Mouse (Mus musculus) MEL (cell line): ENCODE measurements at regions not wholly inside any gene's neighbourhood (a gene's known extent, or its start where the extent isn't known, plus 50 kb on each side); places are given as distances from the start of the nearest gene placed in this dataset.

ENCODE experiments used
- DNase-seq: peaks from one replicate; pipeline ENCODE4 v3.0.0; 2011; ENCODE audit warnings: low read depth, low spot score
- H3K27ac ChIP-seq: 2 replicates; pipeline ENCODE4 v1.5.1; 2012; ENCODE audit warnings: low read depth, mild to moderate bottlenecking, control low read depth, low read length, moderate library complexity; ENCODE audit not compliant: control insufficient read depth
- H3K27me3 ChIP-seq, 2 experiments: fragments of 150-350 bp in 1 of 2; sonication (generic) in 1 of 2; 2 replicates each; pipeline ENCODE4 v1.6.1; 2012; ENCODE audit warnings: low read length in 2 of 2, mild to moderate bottlenecking in 2 of 2, improper control_type of control experiment in 1 of 2, moderate library complexity in 1 of 2; ENCODE audit not compliant: insufficient read depth in 2 of 2, control insufficient read depth in 1 of 2
- H3K36me3 ChIP-seq, 2 experiments: 2 replicates each; pipeline ENCODE4 v1.6.1; 2012 to 2014; ENCODE audit warnings: low read length in 2 of 2, improper control_type of control experiment in 1 of 2, inconsistent platforms in 1 of 2, mild to moderate bottlenecking in 1 of 2; ENCODE audit not compliant: insufficient read depth in 2 of 2, control insufficient read depth in 1 of 2
- H3K4me1 ChIP-seq, 2 experiments: fragments of 150-350 bp in 1 of 2; sonication (generic) in 1 of 2; 2 replicates each; pipeline ENCODE4 v1.6.1; 2012; ENCODE audit warnings: low read length in 2 of 2, improper control_type of control experiment in 1 of 2, mild to moderate bottlenecking in 1 of 2; ENCODE audit not compliant: insufficient read depth in 2 of 2, control insufficient read depth in 1 of 2
- H3K4me3 ChIP-seq, 2 experiments: fragments of 150-350 bp in 1 of 2; sonication (generic) in 1 of 2; 2 replicates each; pipeline ENCODE4 v1.5.1; 2012; ENCODE audit warnings: low read depth in 2 of 2, low read length in 2 of 2, mild to moderate bottlenecking in 2 of 2, moderate library complexity in 2 of 2, control low read depth in 1 of 2, improper control_type of control experiment in 1 of 2; ENCODE audit not compliant: control insufficient read depth in 1 of 2, insufficient read depth in 1 of 2
- H3K79me2 ChIP-seq: 2 replicates; pipeline ENCODE4 v1.6.1; 2012; ENCODE audit warnings: mild to moderate bottlenecking, low read length, moderate library complexity; ENCODE audit not compliant: control insufficient read depth, poor library complexity, insufficient read depth
- H3K9ac ChIP-seq: 2 replicates; pipeline ENCODE4 v1.6.1; 2012; ENCODE audit warnings: low read depth, mild to moderate bottlenecking, control low read depth, low read length, moderate library complexity; ENCODE audit not compliant: control insufficient read depth, poor library complexity, severe bottlenecking
- H3K9me3 ChIP-seq: fragments of 150-350 bp; sonication (generic); replicated peaks from 2 replicates; pipeline ENCODE4 v1.6.1; 2012; ENCODE audit warnings: mild to moderate bottlenecking, low read length, improper control_type of control experiment, moderate library complexity; ENCODE audit not compliant: insufficient read depth
- GABPA ChIP-seq: IDR thresholded peaks from 2 replicates; pipeline ENCODE4 v1.6.1; 2012; ENCODE audit warnings: low read depth, mild to moderate bottlenecking, inconsistent platforms, low read length, improper control_type of control experiment, moderate library complexity
- KAT2A ChIP-seq: conservative IDR thresholded peaks from 2 replicates; pipeline ENCODE4 v1.6.1; 2012; ENCODE audit warnings: low read depth, low read length, improper control_type of control experiment, inconsistent platforms
- MAX ChIP-seq: IDR thresholded peaks from 2 replicates; pipeline ENCODE4 v1.6.1; 2011; ENCODE audit warnings: low read length, improper control_type of control experiment
- MEF2A ChIP-seq: IDR thresholded peaks from 2 replicates; pipeline ENCODE4 v1.6.1; 2014; ENCODE audit warnings: low read depth, mild to moderate bottlenecking, inconsistent platforms, low read length, improper control_type of control experiment; ENCODE audit not compliant: poor library complexity, insufficient replicate concordance, severe bottlenecking; ENCODE audit errors: extremely low read depth
- MXI1 ChIP-seq: IDR thresholded peaks from 2 replicates; pipeline ENCODE4 v1.6.1; 2011; ENCODE audit warnings: mild to moderate bottlenecking, low read depth, low read length, improper control_type of control experiment
- NRF1 ChIP-seq: IDR thresholded peaks from 2 replicates; pipeline ENCODE4 v1.6.1; 2014; ENCODE audit warnings: low read depth, mild to moderate bottlenecking, inconsistent platforms, low read length, improper control_type of control experiment, moderate library complexity; ENCODE audit not compliant: poor library complexity, insufficient read depth, severe bottlenecking
- RCOR1 ChIP-seq: IDR thresholded peaks from 2 replicates; pipeline ENCODE4 v1.6.1; 2012; ENCODE audit warnings: low read depth, mild to moderate bottlenecking, inconsistent platforms, low read length, improper control_type of control experiment
- UBTF ChIP-seq: IDR thresholded peaks from 2 replicates; pipeline ENCODE4 v1.6.1; 2012; ENCODE audit warnings: low read depth, mild to moderate bottlenecking, inconsistent platforms, low read length, improper control_type of control experiment, moderate library complexity, borderline replicate concordance; ENCODE audit not compliant: insufficient read depth
- USF1 ChIP-seq: IDR thresholded peaks from 2 replicates; pipeline ENCODE4 v1.6.1; 2014; ENCODE audit warnings: low read depth, mild to moderate bottlenecking, inconsistent platforms, low read length, improper control_type of control experiment, moderate library complexity

DNA sequence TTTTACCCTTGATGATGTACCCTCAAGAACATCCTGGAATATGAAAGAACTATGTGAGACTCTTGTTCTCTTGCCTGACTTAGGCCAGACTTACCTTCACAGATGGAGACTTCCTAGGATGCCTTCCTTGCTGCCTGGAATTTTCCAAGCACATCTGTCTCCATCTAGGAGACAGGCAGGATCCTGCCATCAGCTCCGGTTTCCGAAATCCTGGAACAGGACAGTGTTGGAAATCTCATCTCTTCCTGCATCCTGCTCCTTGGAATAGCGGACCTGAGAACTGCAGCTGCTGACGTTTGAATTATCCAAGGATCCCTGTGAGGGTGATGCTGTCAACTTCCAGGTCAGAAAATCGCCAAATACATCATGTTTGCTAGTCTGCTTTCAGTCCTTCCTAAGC lies 77.0 kb upstream of the Irx3 start:
- Histone ChIP-seq H3K27me3 (no peaks in the 10 kb centered on the region), H3K9ac (no peak overlapping the region), H3K79me2 (no peaks in the 10 kb centered on the region), H3K27ac (no peak overlapping the region), H3K9me3 (no peaks in the 10 kb centered on the region), H3K4me1 (no peaks in the 10 kb centered on the region), H3K36me3 (no peaks in the 10 kb centered on the region), H3K4me3 (no peak overlapping the region)
- TF ChIP-seq GABPA (no peak), UBTF (no peak), KAT2A (no peak), RCOR1 (no peak)
- DNase-seq: no peak

- H3K27me3 ChIP-seq: no peaks in the 10 kb centered on the region
- no peaks in the 10 kb centered on the region for H3K79me2 ChIP-seq
- no peak overlapping the region for H3K4me3 ChIP-seq
- no peaks in the 10 kb centered on the region for H3K9me3 ChIP-seq
- no peak overlapping the region for H3K9ac ChIP-seq
- DNase-seq: no peak
- no peaks in the 10 kb centered on the region for H3K36me3 ChIP-seq
- TF ChIP-seq NRF1 (no peak), MAX (no peak), MEF2A (no peak), MXI1 (no peak)
- TF ChIP-seq, all 39 proteins: peak for 0
- H3K4me1 ChIP-seq: no peaks in the 10 kb centered on the region
- no peak overlapping the region for H3K27ac ChIP-seq
These were observed 74.3 kb upstream of the Irx3 start for GRCm38 (mm10) chr8:91876161-91876560.

- no peaks in the 10 kb centered on the region for H3K9me3 ChIP-seq
- no peak overlapping the region for H3K9ac ChIP-seq
- TF ChIP-seq KAT2A (no peak), USF1 (no peak)
- H3K27me3 ChIP-seq: no peaks in the 10 kb centered on the region
- H3K4me3 ChIP-seq: no peak overlapping the region
- H3K36me3 ChIP-seq: no peaks in the 10 kb centered on the region
- H3K79me2 ChIP-seq: no peaks in the 10 kb centered on the region
- no peak for DNase-seq
- H3K4me1 ChIP-seq: no peaks in the 10 kb centered on the region
- H3K27ac ChIP-seq: no peak overlapping the region
These were observed 71.4 kb upstream of the Irx3 start for GRCm38 (mm10) chr8:91873232-91873631.
